Mouse (Mus musculus) Muller cell, postnatal 12 days (primary cell): ENCODE results near the gene Scnn1g.

Experiments used
- DNase-seq: peaks from one replicate; pipeline ENCODE4 v3.0.0-alpha.2; 2015; ENCODE audit errors: inconsistent ontology term

Scnn1g gene

GRCm38 (mm10) chr7:121734171-121734831, at the start of gene Scnn1g:
Scnn1g (plus strand) TSS chr7:121734479.
- DNase-seq: peak; percentile 83

GRCm38 (mm10) chr7:121685140-121685984, 48.9 kb upstream of the Scnn1g start:
- no peak for DNase-seq

DNA sequence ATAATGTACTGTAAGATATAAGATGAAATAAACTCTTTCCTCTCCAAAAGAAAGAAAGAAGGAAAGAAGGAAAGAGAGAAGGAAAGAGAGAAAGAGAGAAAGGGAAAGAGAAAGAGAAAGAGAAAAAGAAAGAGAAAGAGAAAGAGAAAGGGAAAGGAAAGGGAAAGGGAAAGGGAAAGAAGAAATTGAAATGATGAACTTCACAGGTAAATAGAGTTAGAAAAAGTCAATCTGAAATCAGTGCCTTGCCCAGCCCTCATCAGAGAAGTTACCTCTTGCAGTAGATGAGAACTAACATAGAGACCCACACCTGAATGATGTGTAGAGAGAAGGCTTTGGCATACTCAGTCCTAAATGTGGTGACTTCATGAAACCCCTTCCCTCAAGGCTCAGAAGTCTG, 44.9 kb upstream of the Scnn1g start:
- DNase-seq: no peak

DNA sequence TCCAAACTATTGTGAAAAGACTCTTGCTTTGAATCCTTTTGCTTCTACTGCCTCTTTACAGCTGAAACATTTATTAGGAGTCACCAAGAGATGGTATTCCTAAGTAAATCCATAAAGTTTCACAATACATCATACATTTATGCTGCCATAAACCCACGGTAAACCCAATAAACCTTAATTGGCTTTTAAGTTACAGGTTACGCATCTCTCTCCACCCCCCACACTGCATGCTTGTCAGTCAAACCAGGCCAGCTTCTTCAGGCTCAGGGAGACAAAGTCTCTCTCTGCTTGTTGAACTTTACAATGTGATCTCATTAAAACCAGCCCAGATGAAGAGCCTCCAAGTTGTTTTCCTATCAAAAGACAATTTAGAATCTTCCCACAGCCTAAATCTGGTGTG, 42.5 kb upstream of the Scnn1g start:
- DNase-seq: no peak

DNA sequence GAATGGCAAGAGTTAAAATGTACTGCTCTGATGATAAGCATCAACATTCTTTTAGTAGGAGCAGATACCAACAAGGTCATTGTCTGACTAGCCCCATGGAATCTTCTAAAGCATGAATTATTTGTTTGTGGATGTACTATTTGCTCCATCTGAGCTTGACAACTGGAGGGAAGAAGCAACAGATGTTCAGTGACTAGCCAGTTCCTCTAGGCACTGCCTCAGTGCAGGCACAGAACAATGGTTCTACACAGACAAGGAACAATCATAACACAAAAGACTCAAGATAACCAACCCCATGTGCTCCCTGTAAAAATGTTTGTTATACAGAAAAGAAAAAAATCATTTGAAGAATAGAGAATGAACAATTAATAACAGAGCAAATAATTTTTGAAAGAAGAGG, 37.1 kb upstream of the Scnn1g start:
- DNase-seq: peak; percentile 15

- DNase-seq: peak; percentile 49
These were observed 36.7 kb upstream of the Scnn1g start for GRCm38 (mm10) chr7:121697574-121697973.

DNA sequence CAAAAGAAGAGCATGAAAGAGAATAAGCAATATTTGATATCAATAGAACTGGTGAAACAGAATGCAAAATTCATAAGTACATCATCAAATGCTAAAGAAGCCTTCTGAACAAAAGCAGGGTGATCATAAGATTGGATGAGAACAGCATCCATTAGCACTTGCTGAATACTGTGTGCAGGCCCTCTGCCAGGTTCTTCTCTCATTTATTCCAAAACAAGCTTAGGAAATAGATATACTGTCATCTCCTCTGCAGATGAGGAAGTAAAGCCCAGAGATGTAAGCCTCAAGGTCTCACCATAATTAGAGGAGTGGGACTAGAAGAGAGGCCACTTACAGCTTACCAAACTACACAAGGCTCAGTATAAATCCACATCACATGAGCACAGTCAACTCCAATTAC, 35.1 kb upstream of the Scnn1g start:
- no peak for DNase-seq

DNA sequence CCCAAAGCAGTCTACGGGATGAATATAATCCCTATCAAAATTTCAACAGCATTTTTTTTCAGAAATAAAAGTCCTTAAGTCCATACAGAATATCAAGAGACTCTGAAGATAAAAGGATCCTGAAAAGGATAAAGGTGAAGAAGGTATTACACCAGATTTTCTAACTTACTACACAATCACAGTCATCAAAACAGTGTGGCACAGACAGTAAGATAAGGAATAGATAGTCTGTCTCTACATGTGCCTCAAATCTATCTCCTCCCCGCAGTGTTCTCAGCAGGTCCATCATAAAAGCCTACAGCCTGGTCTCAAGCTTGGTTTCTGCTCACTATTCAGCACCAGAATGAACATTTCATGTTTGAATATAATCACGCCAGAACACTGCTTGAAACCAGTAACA, 33.8 kb upstream of the Scnn1g start:
- DNase-seq: no peak

DNA sequence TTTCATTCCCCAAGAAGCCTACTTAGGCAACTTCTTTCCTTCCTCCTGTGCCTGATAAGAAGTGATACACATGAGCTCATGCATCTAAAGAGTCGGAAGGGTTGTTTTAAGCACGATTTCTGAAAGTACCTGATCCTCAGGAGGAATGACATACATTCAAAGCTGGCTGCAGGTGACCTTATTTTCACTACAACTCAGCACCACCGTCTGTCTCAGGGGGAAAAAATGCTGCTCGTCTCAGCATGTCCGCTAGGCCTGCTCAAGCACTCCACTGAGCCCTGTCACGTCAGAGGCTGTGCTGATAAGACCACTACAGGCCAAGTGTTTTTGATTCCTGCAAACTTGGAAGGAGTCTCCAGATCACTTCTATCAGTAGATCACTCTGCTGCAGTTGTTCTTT, 32.3 kb upstream of the Scnn1g start:
- no peak for DNase-seq

GRCm38 (mm10) chr7:121705051-121705450, 29.2 kb upstream of the Scnn1g start:
- DNase-seq: no peak

GRCm38 (mm10) chr7:121706411-121707072, 27.7 kb upstream of the Scnn1g start:
- peak; percentile 58 for DNase-seq

- peak; percentile 94 for DNase-seq
These were observed 27.1 kb upstream of the Scnn1g start, which contains the start of gene Usp31 for GRCm38 (mm10) chr7:121707073-121707667. Usp31 (minus strand) TSS chr7:121707253.

DNA sequence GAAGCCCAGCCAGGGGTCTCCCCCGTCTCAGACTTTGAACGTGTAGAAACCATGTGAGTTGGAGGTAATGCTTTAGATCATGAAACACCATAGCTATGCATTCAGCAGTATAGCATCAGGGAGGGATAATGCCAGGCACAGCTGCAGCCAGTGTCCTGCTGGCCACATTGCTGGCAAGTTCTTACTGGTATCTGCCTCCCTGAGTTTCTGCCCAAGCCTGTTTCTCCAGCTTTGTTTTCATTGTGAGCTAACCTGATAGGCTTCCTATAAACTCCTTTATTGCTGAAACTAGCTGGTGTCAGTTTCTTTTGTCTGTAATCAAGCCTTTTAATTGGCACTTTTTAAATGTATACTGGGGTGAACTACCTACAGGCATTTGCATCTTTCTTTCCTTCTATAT, 23.1 kb upstream of the Scnn1g start:
- no peak for DNase-seq

DNA sequence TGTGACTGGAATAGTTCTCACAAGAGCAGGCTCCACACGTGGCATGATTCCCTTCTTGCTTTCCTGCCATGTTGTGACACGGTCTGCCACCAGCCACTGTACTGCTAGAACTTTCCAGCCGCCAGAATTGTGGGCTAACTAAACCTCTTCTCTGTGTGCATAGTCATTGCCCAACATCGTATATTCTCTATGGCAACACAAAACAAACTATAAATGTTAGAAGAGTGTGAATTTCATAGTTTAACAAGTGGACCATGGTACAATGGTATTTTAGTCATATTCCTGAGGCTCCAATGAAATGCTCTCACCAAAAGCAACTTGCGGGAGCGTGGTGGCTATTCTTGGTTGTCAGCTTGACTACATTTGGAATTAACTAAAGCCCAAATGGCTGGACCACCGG, 17.2 kb upstream of the Scnn1g start:
- no peak for DNase-seq

- DNase-seq: peak; percentile 44
These were observed 4.1 kb upstream of the Scnn1g start for GRCm38 (mm10) chr7:121730225-121730624.

- DNase-seq: no peak
These were observed 3.5 kb downstream of the Scnn1g start for GRCm38 (mm10) chr7:121737511-121738415.

DNA sequence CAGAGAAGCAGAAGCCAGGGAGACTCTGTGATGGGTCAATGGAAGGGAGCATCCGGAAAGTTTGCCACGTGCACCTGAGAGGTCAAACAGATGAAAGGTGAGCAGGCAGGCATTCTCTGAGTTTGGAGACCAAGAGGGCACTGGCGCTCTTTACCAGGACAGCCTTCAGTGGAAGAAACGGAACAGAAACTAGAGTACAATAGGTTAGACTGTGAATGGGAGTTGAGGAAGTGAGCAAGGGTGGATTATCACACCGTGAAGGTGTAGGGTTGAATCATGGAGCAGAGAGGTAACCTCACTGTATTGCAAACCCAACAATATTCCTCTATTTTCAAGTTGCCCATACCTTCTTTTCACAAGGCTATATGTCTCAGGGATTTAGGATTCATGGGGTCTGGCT, 16.0 kb downstream of the Scnn1g start:
- no peak for DNase-seq

GRCm38 (mm10) chr7:121754748-121755147, 20.5 kb downstream of the Scnn1g start:
- no peak for DNase-seq

DNA sequence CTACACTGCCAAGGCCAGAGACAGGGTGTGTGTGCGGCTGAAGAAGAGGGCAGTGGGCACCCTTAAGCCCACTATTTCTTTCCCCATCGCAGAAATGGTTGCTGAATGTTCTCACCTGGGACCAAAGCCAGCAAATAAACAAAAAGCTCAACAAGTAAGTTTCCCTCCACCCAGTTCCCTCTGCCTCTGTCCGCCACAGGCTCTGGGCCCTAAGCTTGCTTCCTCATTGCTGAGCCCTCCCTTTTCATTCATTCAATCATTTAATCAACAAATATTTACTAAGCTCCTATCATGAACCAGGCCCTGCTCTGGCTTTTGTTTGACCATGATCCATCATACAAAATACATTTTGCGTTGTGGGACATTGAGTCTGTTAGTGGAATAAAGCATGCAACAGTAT, 29.0 kb downstream of the Scnn1g start:
- DNase-seq: no peak

DNA sequence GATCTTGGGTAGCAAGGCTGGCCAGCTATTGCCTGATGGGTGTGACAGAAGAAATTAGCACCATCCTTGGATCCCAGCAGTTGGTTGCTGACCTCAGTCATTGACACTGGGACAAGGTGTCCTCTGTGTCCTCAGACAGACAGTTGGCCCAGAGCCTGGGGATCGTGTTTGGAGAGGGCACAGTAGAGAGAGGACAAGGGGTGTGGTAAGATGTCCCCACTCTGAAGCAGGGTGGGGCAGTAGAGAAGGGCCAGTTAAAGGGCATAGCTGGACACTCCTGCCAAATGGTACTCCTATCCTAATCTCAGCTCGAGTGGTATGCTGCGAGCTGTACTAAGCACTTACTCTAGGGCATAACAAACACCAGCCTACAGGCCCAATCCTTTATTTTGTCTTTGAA, 33.6 kb downstream of the Scnn1g start:
- DNase-seq: no peak

- DNase-seq: no peak
These were observed 34.7 kb downstream of the Scnn1g start for GRCm38 (mm10) chr7:121768983-121769382.
